Mouse (Mus musculus) testis, adult 2 months (tissue): Measurements from ENCODE around the gene Col8a1.

Experiments
- CTCF ChIP-seq: fragments of 200-500 bp; IDR thresholded peaks from 2 replicates; pipeline ENCODE4 v1.5.1; 2012; ENCODE audit warnings: low read depth, mild to moderate bottlenecking, inconsistent platforms, low read length, moderate library complexity; ENCODE audit not compliant: control insufficient read depth, insufficient read depth, insufficient replicate concordance
- POLR2A ChIP-seq: fragments of 200-500 bp; IDR thresholded peaks from 2 replicates; pipeline ENCODE4 v1.6.1; 2012; ENCODE audit warnings: low read depth, mild to moderate bottlenecking, inconsistent platforms, low read length, moderate library complexity; ENCODE audit not compliant: control insufficient read depth

- TF ChIP-seq POLR2A (no peak), CTCF (no peak)
Measured at GRCm38 (mm10) chr16:57641346-57641885, 113.1 kb downstream of the Col8a1 start.
